28 mouse cellular contexts compared by ENCODE assay signal in the genomic region with DNA sequence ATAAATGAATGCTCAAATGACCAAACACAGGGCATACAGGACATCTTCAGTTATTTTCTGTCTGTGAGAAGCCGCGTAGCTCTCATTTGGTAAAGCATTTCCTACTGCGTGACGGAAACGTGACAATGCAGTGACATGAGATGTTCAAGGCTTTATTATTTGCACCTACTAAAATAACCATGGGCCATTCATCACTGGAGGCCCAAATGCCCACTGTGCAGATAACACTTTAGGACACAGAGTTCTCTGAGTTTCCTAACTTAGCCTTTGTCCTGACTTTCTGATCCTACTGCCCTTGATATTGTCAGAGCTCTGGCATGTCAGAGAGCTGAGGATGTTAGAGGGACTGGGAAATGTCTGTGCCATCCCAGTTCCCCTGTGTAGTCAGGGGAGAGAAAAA.
DNase-seq lines count a peak whose midpoint lies in the region; ATAC-seq and TF ChIP-seq lines count a peak whose summit lies in the region.
"Had no signal": no experiment of that assay in that cellular context is flagged by ENCODE, and none has a peak within 500 bp of the region (broad histone marks: within the 10 kb centered on the region; RNA-seq: fewer than 3 reads in every experiment).

No protein-coding gene starts in this region.

- no peak for ATAC-seq in heart, embryonic 15.5 days (replicated peaks; ENCODE audit: insufficient number of reproducible peaks, insufficient read depth, low FRiP score, low read depth)
- ATAC-seq: forebrain, embryonic 16.5 days; hindbrain, postnatal 0 days; intestine, embryonic 15.5 days had no signal

- no peak overlapping the region; the same call in 1 of the 2 replicates for H3K4me2 ChIP-seq in heart, embryonic 15.5 days
- H3K4me2 ChIP-seq: hindbrain, embryonic 12.5 days; intestine, embryonic 15.5 days; limb, embryonic 15.5 days; liver, embryonic 15.5 days; lung, embryonic 14.5 days had no signal

- H3K4me1 ChIP-seq in heart, embryonic 15.5 days (replicated peaks): peaks cover 10% of the 10 kb centered on the region
- H3K4me1 ChIP-seq in heart, embryonic 10.5 days: no peaks in the 10 kb centered on the region
- H3K4me1 ChIP-seq in kidney, adult 2 months (ENCODE audit: control insufficient read depth, insufficient read depth, low read length): no peaks in the 10 kb centered on the region
- H3K4me1 ChIP-seq: hindbrain, embryonic 12.5 days; intestine, embryonic 15.5 days; liver, embryonic 15.5 days had no signal

- peak; percentile 29 for DNase-seq in adrenal gland, adult 2 months
- no peak for DNase-seq in adrenal gland, postnatal 25 days
- no peak for DNase-seq in heart, embryonic 10.5 days (ENCODE audit: low spot score)
- DNase-seq in kidney, adult 2 months: peak; percentile 78
- DNase-seq in kidney, postnatal 10 days: no peak
- DNase-seq in kidney, postnatal 25 days: peak; percentile 24 to 68
- no peak for DNase-seq in cerebellum, postnatal 4 days (ENCODE audit: low spot score in 2 of 2)
- DNase-seq: cerebellum, adult 11-12 months; cerebellum, adult 9-11 months; gastrocnemius, adult 2 months; gastrocnemius, postnatal 36 days; layer of hippocampus, postnatal 36 days; left cerebral cortex, postnatal 4 days; lung, embryonic 14.5 days; lung, postnatal 14 days; midbrain, embryonic 14.5 days; retina, postnatal 1 day; right cerebral cortex, postnatal 14 days; thymus, postnatal 14 days had no signal

- no peak overlapping the region for H3K9ac ChIP-seq in heart, embryonic 15.5 days
- H3K9ac ChIP-seq: hindbrain, embryonic 12.5 days; intestine, embryonic 15.5 days; limb, embryonic 15.5 days; liver, embryonic 15.5 days; lung, embryonic 14.5 days had no signal

- H3K27me3 ChIP-seq in heart, embryonic 15.5 days: no peaks in the 10 kb centered on the region
- H3K27me3 ChIP-seq in heart, embryonic 10.5 days (ENCODE audit: insufficient read depth, poor library complexity, severe bottlenecking): no peaks in the 10 kb centered on the region
- no peaks in the 10 kb centered on the region for H3K27me3 ChIP-seq in kidney, adult 2 months (replicated peaks; ENCODE audit: control insufficient read depth, insufficient read depth, low read length)
- H3K27me3 ChIP-seq: hindbrain, embryonic 12.5 days; intestine, embryonic 15.5 days; limb, embryonic 15.5 days; liver, embryonic 15.5 days had no signal

- peak overlapping the region; percentile 24; the same call in 1 of the 2 replicates for H3K27ac ChIP-seq in heart, embryonic 15.5 days
- no peak overlapping the region for H3K27ac ChIP-seq in heart, embryonic 10.5 days
- no peak overlapping the region for H3K27ac ChIP-seq in kidney, adult 2 months (ENCODE audit: insufficient read depth, low read depth, low read length)
- H3K27ac ChIP-seq: gastrocnemius, adult 2 months; hindbrain, embryonic 12.5 days; hindbrain, postnatal 0 days; intestine, embryonic 15.5 days; limb, embryonic 15.5 days; liver, embryonic 15.5 days had no signal

- H3K4me3 ChIP-seq in heart, embryonic 15.5 days: no peak overlapping the region
- H3K4me3 ChIP-seq in heart, embryonic 10.5 days: no peak overlapping the region
- H3K4me3 ChIP-seq in kidney, adult 2 months (ENCODE audit: insufficient read depth, low read depth, low read length): no peak overlapping the region
- H3K4me3 ChIP-seq: erythroblast, embryonic 14.5 days; gastrocnemius, adult 2 months; hindbrain, embryonic 12.5 days; intestine, embryonic 15.5 days; limb, embryonic 15.5 days; liver, embryonic 15.5 days had no signal

- H3K9me3 ChIP-seq in heart, embryonic 15.5 days (replicated peaks): no peaks in the 10 kb centered on the region
- no peaks in the 10 kb centered on the region for H3K9me3 ChIP-seq in heart, embryonic 10.5 days
- H3K9me3 ChIP-seq: hindbrain, embryonic 12.5 days; intestine, embryonic 15.5 days; limb, embryonic 15.5 days; liver, embryonic 15.5 days had no signal

- no peak for TF ChIP-seq CTCF in kidney, adult 2 months (conservative IDR thresholded peaks at IDR 0.05; ENCODE audit: insufficient read depth, insufficient read length, low read depth, low read length)

- no peaks in the 10 kb centered on the region for H3K36me3 ChIP-seq in heart, embryonic 15.5 days
- H3K36me3 ChIP-seq in heart, embryonic 10.5 days: no peaks in the 10 kb centered on the region
- H3K36me3 ChIP-seq in kidney, adult 2 months (ENCODE audit: control insufficient read depth, insufficient read depth, low read length): no peaks in the 10 kb centered on the region
- H3K36me3 ChIP-seq: G1E; hindbrain, embryonic 12.5 days; intestine, embryonic 15.5 days; limb, embryonic 15.5 days; liver, embryonic 15.5 days had no signal

- TF ChIP-seq POLR2A in kidney, adult 2 months (IDR thresholded peaks at IDR 0.05; ENCODE audit: low read depth, low read length): no peak

- WGBS in heart, embryonic 15.5 days: 55% methylated on average over 5 of the region's 5 CpGs
- WGBS in heart, embryonic 10.5 days: 73% methylated on average over 5 of the region's 5 CpGs
- WGBS in kidney, adult 2 months: 77% methylated on average over 5 of the region's 5 CpGs

Comparison
In these comparisons a context has a peak if more than half of its experiments do, and no peak if none do; other contexts are left out.
1. DNase-seq: peak in adrenal gland, adult 2 months (single experiment), kidney, adult 2 months (single experiment) and kidney, postnatal 25 days (2 of 2); none in adrenal gland, postnatal 25 days (single experiment), heart, embryonic 10.5 days (single experiment), kidney, postnatal 10 days (single experiment) and cerebellum, postnatal 4 days (0 of 2).